ENCODE assay signal across 8 mouse cellular contexts in genomic region chr11:116012262-116012947, GRCm38 (mm10). TPM values are rescaled to one million over a fixed set of nuclear protein-coding genes. Genes with fewer than 3 reads are reported as not detected.
DNase-seq lines count a peak whose midpoint lies in the region; ATAC-seq and TF ChIP-seq lines count a peak whose summit lies in the region.

Gene Galk1 (minus strand): TSS chr11:116012719.

- intact Hi-C loops in left cerebral cortex, postnatal 36 days (cut with DNase I), result no loop called here

- H3K4me2 ChIP-seq in intestine, postnatal 0 days (replicated peaks; ENCODE audit: low read depth), result peak within 1 kb of the TSS; percentile 97

- DNase-seq in adrenal gland, adult 2 months, result peak; percentile 94
- peak; percentile 96 for DNase-seq in embryonic facial prominence, embryonic 10.5 days (ENCODE audit: low spot score)
- DNase-seq in gonadal fat pad, adult 2 months (ENCODE audit: low read depth), result no peak
- peak; percentile 78 to 84 for DNase-seq in left cerebral cortex, postnatal 36 days (ENCODE audit: low spot score in 2 of 2)
- DNase-seq in midbrain, embryonic 10.5 days (ENCODE audit: low spot score), result peak; percentile 89
- DNase-seq in right cerebral cortex, postnatal 4 days, result peak; percentile 75
- DNase-seq in yolk sac, embryonic 10.5 days (ENCODE audit: low spot score), result peak; percentile 95

- H3K27me3 ChIP-seq in embryonic facial prominence, embryonic 10.5 days (replicated peaks; ENCODE audit: low read depth, poor library complexity, severe bottlenecking), result no peaks in the 10 kb centered on the region
- no peaks in the 10 kb centered on the region for H3K27me3 ChIP-seq in intestine, postnatal 0 days (replicated peaks; ENCODE audit: control insufficient read depth, insufficient read depth, low read length)
- peaks cover 7% of the 10 kb centered on the region for H3K27me3 ChIP-seq in midbrain, embryonic 10.5 days (ENCODE audit: low read depth, poor library complexity, severe bottlenecking)

- peak within 1 kb of the TSS; percentile 84 for H3K9ac ChIP-seq in intestine, postnatal 0 days (ENCODE audit: low read depth, low read length)

- H3K9me3 ChIP-seq in embryonic facial prominence, embryonic 10.5 days, result no peaks in the 10 kb centered on the region
- no peaks in the 10 kb centered on the region for H3K9me3 ChIP-seq in intestine, postnatal 0 days (ENCODE audit: control insufficient read depth)
- H3K9me3 ChIP-seq in midbrain, embryonic 10.5 days (replicated peaks), result no peaks in the 10 kb centered on the region

- peak; percentile 76 for ATAC-seq in intestine, postnatal 0 days

- under 1% methylated on average over 55 of the region's 55 CpGs for WGBS in embryonic facial prominence, embryonic 10.5 days
- WGBS in intestine, postnatal 0 days, result under 1% methylated on average over 54 of the region's 55 CpGs
- under 1% methylated on average over 55 of the region's 55 CpGs for WGBS in midbrain, embryonic 10.5 days

- H3K4me1 ChIP-seq in embryonic facial prominence, embryonic 10.5 days, result peaks cover 40% of the 10 kb centered on the region
- peaks cover 6% of the 10 kb centered on the region for H3K4me1 ChIP-seq in intestine, postnatal 0 days (replicated peaks; ENCODE audit: control insufficient read depth, insufficient read depth, low read length)
- peaks cover 43% of the 10 kb centered on the region for H3K4me1 ChIP-seq in midbrain, embryonic 10.5 days

- peak within 1 kb of the TSS; percentile 92 for H3K27ac ChIP-seq in embryonic facial prominence, embryonic 10.5 days (replicated peaks)
- H3K27ac ChIP-seq in intestine, postnatal 0 days (ENCODE audit: low read depth, low read length), result peak within 1 kb of the TSS; percentile 96
- peak within 1 kb of the TSS; percentile 88 for H3K27ac ChIP-seq in midbrain, embryonic 10.5 days (replicated peaks)

- TF ChIP-seq CTCF in intestine, postnatal 0 days (IDR thresholded peaks at IDR 0.05; ENCODE audit: low read depth), result no peak

- H3K4me3 ChIP-seq in embryonic facial prominence, embryonic 10.5 days, result peak within 1 kb of the TSS; percentile 74
- peak within 1 kb of the TSS; percentile 74 for H3K4me3 ChIP-seq in intestine, postnatal 0 days (ENCODE audit: low read depth, low read length)
- peak within 1 kb of the TSS; percentile 69 for H3K4me3 ChIP-seq in midbrain, embryonic 10.5 days

- H3K36me3 ChIP-seq in embryonic facial prominence, embryonic 10.5 days (replicated peaks), result peaks cover 37% of the 10 kb centered on the region
- peaks cover 33% of the 10 kb centered on the region for H3K36me3 ChIP-seq in intestine, postnatal 0 days (ENCODE audit: control insufficient read depth, insufficient read depth)
- peaks cover 34% of the 10 kb centered on the region for H3K36me3 ChIP-seq in midbrain, embryonic 10.5 days

RNA-seq across cellular contexts. Expression of gene Galk1, which starts in this region (rescaled TPM):
- 10 to 100 TPM; 30.6 to 45.6 TPM for total RNA-seq in adrenal gland, adult 2 months (2021)
- 68.6 and 71.3 TPM in 2 replicates for polyA plus RNA-seq in adrenal gland, adult 2 months (2012; rRNA removed)
- 212 and 216 TPM in 2 replicates for polyA plus RNA-seq in embryonic facial prominence, embryonic 10.5 days (2016; fragmentation: Nextera tagmentation; extraction: Ambion mirVana)
- polyA plus RNA-seq in gonadal fat pad, adult 2 months (2012; rRNA removed), result 46.9 and 47.3 TPM in 2 replicates
- 387 and 418 TPM in 2 replicates for polyA plus RNA-seq in intestine, postnatal 0 days (2015; fragmentation: Nextera tagmentation; extraction: Ambion mirVana)
- 10 to 100 TPM; 15.8 to 18.6 TPM for total RNA-seq in left cerebral cortex, postnatal 36 days (2021)
- 161 and 210 TPM in 2 replicates for polyA plus RNA-seq in midbrain, embryonic 10.5 days (2016; fragmentation: Nextera tagmentation; extraction: Ambion mirVana)
